Mouse (Mus musculus): ENCODE measurements around the gene R3hdm1. TPM values are rescaled to one million over a fixed set of nuclear protein-coding genes. Genes with fewer than 3 reads are reported as not detected.

Gene R3hdm1
- polyA plus RNA-seq, 1 experiment = 32.6 TPM

DNA sequence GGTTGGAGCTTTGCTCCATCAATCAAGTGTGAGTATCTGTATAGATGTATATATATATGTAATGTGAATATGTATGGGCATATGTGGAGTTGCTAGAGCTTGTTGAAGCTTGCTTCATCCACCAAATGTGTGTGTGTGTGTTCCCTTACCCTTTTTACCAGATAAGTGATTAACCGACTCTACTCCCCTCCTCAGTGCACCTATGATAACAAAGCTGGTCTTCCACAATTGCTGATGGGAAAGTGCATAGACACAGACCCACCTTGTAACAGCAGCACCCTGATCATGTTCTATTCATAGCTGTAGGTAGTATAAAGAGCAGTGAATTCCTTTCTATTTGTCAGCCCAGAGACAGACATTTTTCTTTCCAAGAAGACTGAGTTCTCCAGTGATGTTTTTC is 40.9 kb upstream of the R3hdm1 start:
- H3K79me2 ChIP-seq (ENCODE audit: control insufficient read depth, insufficient read depth) = no peaks in the 10 kb centered on the region
- no peaks in the 10 kb centered on the region for H3K36me3 ChIP-seq (ENCODE audit: control insufficient read depth, insufficient read depth)
- TF ChIP-seq TCF12 (IDR thresholded peaks at IDR 0.05; ENCODE audit: insufficient read depth, poor library complexity, severe bottlenecking) (no peak), POLR2A (IDR thresholded peaks at IDR 0.05; ENCODE audit: insufficient read length, low read depth) (no peak), MYOD1 (IDR thresholded peaks at IDR 0.05; ENCODE audit: control insufficient read depth in 1 of 3, insufficient read length in 2 of 3, low read depth in 2 of 3) (no peak), SRF (IDR thresholded peaks at IDR 0.05; ENCODE audit: control insufficient read depth, insufficient read length, low read depth) (no peak), E2F4 (IDR thresholded peaks at IDR 0.05; ENCODE audit: insufficient read depth) (no peak), USF1 (IDR thresholded peaks at IDR 0.05; ENCODE audit: low read depth) (no peak), REST (IDR thresholded peaks at IDR 0.05; ENCODE audit: insufficient read depth, insufficient read length) (no peak), MAX (IDR thresholded peaks at IDR 0.05; ENCODE audit: low read depth) (no peak), CEBPB (IDR thresholded peaks at IDR 0.05; ENCODE audit: insufficient read depth, poor library complexity, severe bottlenecking) (no peak), TCF3 (IDR thresholded peaks at IDR 0.05; ENCODE audit: insufficient read length, low read depth) (no peak), POLR2AphosphoS2 (IDR thresholded peaks at IDR 0.05; ENCODE audit: insufficient read length, low read depth) (no peak), MYOG (IDR thresholded peaks at IDR 0.05; ENCODE audit: control insufficient read depth in 1 of 3, insufficient read depth in 1 of 3, insufficient read length in 2 of 3, low read depth in 2 of 3) (no peak)
- no peak overlapping the region for H3ac ChIP-seq (ENCODE audit: control insufficient read depth, insufficient read length)
- no peak overlapping the region for H3K4me3 ChIP-seq
- H3K27me3 ChIP-seq (ENCODE audit: control insufficient read depth, insufficient read depth, insufficient read length) = no peaks in the 10 kb centered on the region
- H3K4me2 ChIP-seq (ENCODE audit: low read depth) = no peak overlapping the region

DNA sequence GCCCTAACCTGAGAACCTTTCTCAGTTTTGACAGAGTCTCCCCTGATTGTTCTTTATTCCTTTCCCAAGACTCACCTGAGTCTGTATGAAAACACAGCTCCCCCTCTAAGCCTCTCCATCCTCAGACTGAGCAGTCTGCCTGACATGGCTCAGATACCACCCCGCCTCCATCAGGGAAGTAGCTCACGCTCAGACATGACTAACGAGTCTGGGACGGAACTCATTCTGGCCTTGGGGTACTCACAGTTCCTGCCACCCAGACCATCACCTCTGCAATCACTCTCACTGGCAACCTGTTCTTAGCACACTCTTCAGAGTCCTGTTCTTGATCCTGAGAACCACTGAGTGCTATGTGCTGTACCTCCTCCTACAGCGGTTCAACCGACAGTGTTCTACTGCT is 38.4 kb upstream of the R3hdm1 start:
- no peaks in the 10 kb centered on the region for H3K36me3 ChIP-seq (ENCODE audit: control insufficient read depth, insufficient read depth)
- TF ChIP-seq POLR2AphosphoS2 (IDR thresholded peaks at IDR 0.05; ENCODE audit: insufficient read length, low read depth) (no peak), POLR2A (IDR thresholded peaks at IDR 0.05; ENCODE audit: insufficient read length, low read depth) (no peak), MYOD1 (IDR thresholded peaks at IDR 0.05; ENCODE audit: control insufficient read depth in 1 of 3, insufficient read length in 2 of 3, low read depth in 2 of 3) (no peak), REST (IDR thresholded peaks at IDR 0.05; ENCODE audit: insufficient read depth, insufficient read length) (no peak), TCF3 (IDR thresholded peaks at IDR 0.05; ENCODE audit: insufficient read length, low read depth) (no peak), SRF (IDR thresholded peaks at IDR 0.05; ENCODE audit: control insufficient read depth, insufficient read length, low read depth) (no peak), CEBPB (IDR thresholded peaks at IDR 0.05; ENCODE audit: insufficient read depth, poor library complexity, severe bottlenecking) (no peak), MYOG (IDR thresholded peaks at IDR 0.05; ENCODE audit: control insufficient read depth in 1 of 3, insufficient read depth in 1 of 3, insufficient read length in 2 of 3, low read depth in 2 of 3) (no peak), USF1 (IDR thresholded peaks at IDR 0.05; ENCODE audit: low read depth) (no peak), MAX (IDR thresholded peaks at IDR 0.05; ENCODE audit: low read depth) (no peak), TCF12 (IDR thresholded peaks at IDR 0.05; ENCODE audit: insufficient read depth, poor library complexity, severe bottlenecking) (no peak), E2F4 (IDR thresholded peaks at IDR 0.05; ENCODE audit: insufficient read depth) (no peak)
- no peak overlapping the region for H3K4me3 ChIP-seq
- no peaks in the 10 kb centered on the region for H3K79me2 ChIP-seq (ENCODE audit: control insufficient read depth, insufficient read depth)
- no peak overlapping the region for H3K4me2 ChIP-seq (ENCODE audit: low read depth)
- no peak overlapping the region for H3ac ChIP-seq (ENCODE audit: control insufficient read depth, insufficient read length)
- no peaks in the 10 kb centered on the region for H3K27me3 ChIP-seq (ENCODE audit: control insufficient read depth, insufficient read depth, insufficient read length)

DNA sequence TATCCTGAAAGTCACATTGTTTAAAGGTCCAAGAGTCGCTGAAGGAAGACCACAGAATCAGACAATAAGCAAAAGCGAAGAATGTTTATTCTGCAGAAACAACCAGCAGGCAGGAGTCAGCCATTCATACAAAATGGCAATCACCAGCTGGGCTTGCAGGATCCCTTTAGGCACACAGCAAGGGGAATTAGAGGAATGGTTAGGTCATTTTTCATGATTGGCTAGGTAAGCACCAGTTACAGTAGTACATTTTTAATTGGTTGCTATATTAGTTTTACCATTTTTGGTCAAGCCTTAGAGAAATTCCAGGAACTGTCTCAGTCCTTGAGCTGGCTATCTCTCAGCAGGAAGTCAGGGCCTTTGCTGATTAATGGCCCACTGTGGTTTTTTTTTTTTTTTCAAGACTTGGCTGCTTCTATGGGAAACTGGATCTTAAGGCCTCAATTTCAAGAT is 34.1 kb upstream of the R3hdm1 start:
- no peak overlapping the region for H3K4me3 ChIP-seq
- no peak overlapping the region for H3ac ChIP-seq (ENCODE audit: control insufficient read depth, insufficient read length)
- TF ChIP-seq E2F4 (IDR thresholded peaks at IDR 0.05; ENCODE audit: insufficient read depth) (no peak), SRF (IDR thresholded peaks at IDR 0.05; ENCODE audit: control insufficient read depth, insufficient read length, low read depth) (peak; percentile 72)
- no peak overlapping the region for H3K4me2 ChIP-seq (ENCODE audit: low read depth)
- H3K79me2 ChIP-seq (ENCODE audit: control insufficient read depth, insufficient read depth) = no peaks in the 10 kb centered on the region
- no peaks in the 10 kb centered on the region for H3K36me3 ChIP-seq (ENCODE audit: control insufficient read depth, insufficient read depth)
- no peaks in the 10 kb centered on the region for H3K27me3 ChIP-seq (ENCODE audit: control insufficient read depth, insufficient read depth, insufficient read length)

DNA sequence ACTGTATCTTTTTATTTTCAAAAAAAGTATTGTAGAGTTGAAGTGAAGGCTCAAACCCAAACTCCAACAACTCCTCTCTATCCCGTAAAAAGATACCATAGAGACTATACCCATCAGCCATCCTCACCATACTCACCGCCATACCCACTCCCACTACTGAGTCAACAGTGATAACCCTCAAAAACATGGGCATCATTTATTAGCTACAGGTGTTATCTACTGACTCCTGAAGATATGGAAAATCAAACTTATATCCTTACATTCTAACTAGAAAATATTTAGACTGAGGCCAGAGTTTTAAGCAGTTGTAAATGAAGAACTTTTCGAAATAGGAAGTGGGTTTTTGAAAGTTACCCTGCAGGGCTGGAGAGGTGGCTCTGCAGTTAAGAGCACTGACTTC is 33.1 kb upstream of the R3hdm1 start:
- TF ChIP-seq TCF12 (IDR thresholded peaks at IDR 0.05; ENCODE audit: insufficient read depth, poor library complexity, severe bottlenecking) = no peak
- no peak for TF ChIP-seq POLR2A (IDR thresholded peaks at IDR 0.05; ENCODE audit: insufficient read length, low read depth)
- no peak for TF ChIP-seq E2F4 (IDR thresholded peaks at IDR 0.05; ENCODE audit: insufficient read depth)
- no peak for TF ChIP-seq POLR2AphosphoS2 (IDR thresholded peaks at IDR 0.05; ENCODE audit: insufficient read length, low read depth)
- no peak for TF ChIP-seq CEBPB (IDR thresholded peaks at IDR 0.05; ENCODE audit: insufficient read depth, poor library complexity, severe bottlenecking)
- no peak for TF ChIP-seq USF1 (IDR thresholded peaks at IDR 0.05; ENCODE audit: low read depth)
- H3K79me2 ChIP-seq (ENCODE audit: control insufficient read depth, insufficient read depth) = no peaks in the 10 kb centered on the region
- no peak overlapping the region for H3K4me3 ChIP-seq
- H3K36me3 ChIP-seq (ENCODE audit: control insufficient read depth, insufficient read depth) = no peaks in the 10 kb centered on the region
- H3K4me2 ChIP-seq (ENCODE audit: low read depth) = no peak overlapping the region
- H3ac ChIP-seq (ENCODE audit: control insufficient read depth, insufficient read length) = no peak overlapping the region
- no peaks in the 10 kb centered on the region for H3K27me3 ChIP-seq (ENCODE audit: control insufficient read depth, insufficient read depth, insufficient read length)

DNA sequence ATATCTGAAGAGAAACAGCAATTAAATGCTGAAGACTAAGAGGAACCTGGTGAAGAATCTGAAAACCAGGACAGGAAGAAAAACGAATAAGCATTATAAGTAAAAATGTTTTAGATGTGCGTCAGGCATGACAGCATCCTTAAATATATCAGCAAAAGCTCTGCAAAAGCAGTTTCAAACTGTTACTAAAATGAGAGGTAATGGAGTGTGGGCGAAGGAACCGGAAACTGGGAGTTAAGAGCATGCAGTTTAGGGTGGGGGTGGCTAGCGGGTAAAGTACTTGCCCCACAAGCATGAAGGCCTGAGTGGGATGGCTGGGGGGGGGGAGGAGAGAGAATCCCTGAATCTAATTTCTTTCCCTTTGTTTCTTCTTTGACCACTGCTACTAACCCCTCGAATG is 30.1 kb upstream of the R3hdm1 start:
- Histone ChIP-seq H3ac (ENCODE audit: control insufficient read depth, insufficient read length) (no peak overlapping the region), H3K79me2 (ENCODE audit: control insufficient read depth, insufficient read depth) (no peaks in the 10 kb centered on the region), H3K36me3 (ENCODE audit: control insufficient read depth, insufficient read depth) (peaks cover 4% of the 10 kb centered on the region), H3K4me2 (ENCODE audit: low read depth) (no peak overlapping the region), H3K4me3 (no peak overlapping the region), H3K27me3 (ENCODE audit: control insufficient read depth, insufficient read depth, insufficient read length) (no peaks in the 10 kb centered on the region)
- TF ChIP-seq USF1 (IDR thresholded peaks at IDR 0.05; ENCODE audit: low read depth) (no peak), MYOD1 (IDR thresholded peaks at IDR 0.05; ENCODE audit: control insufficient read depth in 1 of 3, insufficient read length in 2 of 3, low read depth in 2 of 3) (no peak), SRF (IDR thresholded peaks at IDR 0.05; ENCODE audit: control insufficient read depth, insufficient read length, low read depth) (no peak), E2F4 (IDR thresholded peaks at IDR 0.05; ENCODE audit: insufficient read depth) (no peak)

Measured in myocyte (in vitro differentiated cells).